Mouse (Mus musculus) liver, embryonic 12.5 days (tissue): Measurements from ENCODE around the gene Syngr3. TPM values are rescaled to one million over a fixed set of nuclear protein-coding genes. Genes with fewer than 3 reads are reported as not detected.

Source experiments
- ATAC-seq: fragments of 200-750 bp; cut with Nextera tagmentation; 2 replicates; pipeline ENCODE4 v1.8.0; 2017; ENCODE audit warnings: moderate number of reproducible peaks, mild to moderate bottlenecking, moderate library complexity
- H3K27ac ChIP-seq: fragments of 300-500 bp; sonication (generic); 2 replicates; pipeline ENCODE4 v1.5.1; 2016; ENCODE audit warnings: mild to moderate bottlenecking
- H3K27me3 ChIP-seq: fragments of 300-500 bp; sonication (generic); replicated peaks from 2 replicates; pipeline ENCODE4 v1.6.1; 2016; ENCODE audit warnings: mild to moderate bottlenecking, moderate library complexity
- H3K36me3 ChIP-seq: fragments of 300-500 bp; sonication (generic); 2 replicates; pipeline ENCODE4 v1.6.1; 2016; ENCODE audit warnings: mild to moderate bottlenecking, moderate library complexity
- H3K4me1 ChIP-seq: fragments of 300-500 bp; sonication (generic); 2 replicates; pipeline ENCODE4 v1.6.1; 2016
- H3K4me2 ChIP-seq: fragments of 300-500 bp; sonication (generic); 2 replicates; pipeline ENCODE4 v1.6.1; 2016; ENCODE audit warnings: mild to moderate bottlenecking, moderate library complexity
- H3K4me3 ChIP-seq: fragments of 300-500 bp; sonication (generic); 2 replicates; pipeline ENCODE4 v1.5.1; 2016; ENCODE audit warnings: mild to moderate bottlenecking, moderate library complexity
- H3K9ac ChIP-seq: fragments of 300-500 bp; sonication (generic); 2 replicates; pipeline ENCODE4 v1.6.1; 2016; ENCODE audit warnings: mild to moderate bottlenecking, moderate library complexity
- H3K9me3 ChIP-seq: fragments of 300-500 bp; sonication (generic); replicated peaks from 2 replicates; pipeline ENCODE4 v1.6.1; 2016; ENCODE audit warnings: mild to moderate bottlenecking, moderate library complexity
- WGBS: fragments of 180-500 bp; shearing (Covaris S2); methylation state at CpG from one replicate; pipeline ENCODE4 v1.1.7; 2016; ENCODE audit not compliant: insufficient replicate concordance; 5-methylcytosine and 5-hydroxymethylcytosine counted together
- polyA plus RNA-seq: library from polyadenylated mRNA; unstranded; fragments of >200 nt; fragmentation: Nextera tagmentation; extraction: Ambion mirVana; gene quantifications from 2 replicates; pipeline ENCODE4 v1.2.1, GENCODE M21; 2016

The Syngr3 gene
- 0.06 and 0.27 TPM in 2 replicates for polyA plus RNA-seq

- no peak within 1 kb of the TSS for H3K27ac ChIP-seq
- peak within 1 kb of the TSS; percentile 17; the same call in 1 of the 2 replicates for H3K9ac ChIP-seq
- H3K4me2 ChIP-seq, result peak within 1 kb of the TSS; percentile 64
- H3K27me3 ChIP-seq, result peaks cover 74% of the 10 kb centered on the region
- 6% methylated on average over 50 of the region's 55 CpGs for WGBS
- H3K9me3 ChIP-seq, result no peaks in the 10 kb centered on the region
- peak within 1 kb of the TSS; percentile 42 for H3K4me3 ChIP-seq
- peaks cover 44% of the 10 kb centered on the region for H3K4me1 ChIP-seq
- no peak for ATAC-seq
- H3K36me3 ChIP-seq, result peaks cover 23% of the 10 kb centered on the region
Measured at GRCm38 (mm10) chr17:24689251-24690081, at the start of gene Syngr3. Syngr3 (minus strand) TSS chr17:24689955.

GRCm38 (mm10) chr17:24738238-24738637, 48.5 kb upstream of the Syngr3 start:
- no peak for ATAC-seq
- Histone ChIP-seq H3K9me3 (no peaks in the 10 kb centered on the region), H3K36me3 (peaks cover 36% of the 10 kb centered on the region), H3K9ac (no peak overlapping the region), H3K27me3 (0 out of 2 replicates have a peak, but pooled peaks cover 2% of the 10 kb centered on the region), H3K27ac (peak overlapping the region; percentile 83), H3K4me2 (peak overlapping the region; percentile 95; the same call in 1 of the 2 replicates), H3K4me3 (0 out of 2 replicates have a peak overlapping the region, but pooled peaks have one; percentile 81), H3K4me1 (peaks cover 36% of the 10 kb centered on the region)
- 77% methylated on average over 4 of the region's 4 CpGs for WGBS

GRCm38 (mm10) chr17:24737135-24737810, 47.5 kb upstream of the Syngr3 start:
- H3K4me2 ChIP-seq, result peak overlapping the region; percentile 95
- no peaks in the 10 kb centered on the region for H3K9me3 ChIP-seq
- peaks cover 29% of the 10 kb centered on the region for H3K36me3 ChIP-seq
- 23% methylated on average over 8 of the region's 8 CpGs for WGBS
- ATAC-seq, result no peak
- peak overlapping the region; percentile 84 for H3K9ac ChIP-seq
- H3K27me3 ChIP-seq, result 0 out of 2 replicates have a peak, but pooled peaks cover 12% of the 10 kb centered on the region
- peak overlapping the region; percentile 81 for H3K4me3 ChIP-seq
- H3K27ac ChIP-seq, result peak overlapping the region; percentile 83
- peaks cover 36% of the 10 kb centered on the region for H3K4me1 ChIP-seq

DNA sequence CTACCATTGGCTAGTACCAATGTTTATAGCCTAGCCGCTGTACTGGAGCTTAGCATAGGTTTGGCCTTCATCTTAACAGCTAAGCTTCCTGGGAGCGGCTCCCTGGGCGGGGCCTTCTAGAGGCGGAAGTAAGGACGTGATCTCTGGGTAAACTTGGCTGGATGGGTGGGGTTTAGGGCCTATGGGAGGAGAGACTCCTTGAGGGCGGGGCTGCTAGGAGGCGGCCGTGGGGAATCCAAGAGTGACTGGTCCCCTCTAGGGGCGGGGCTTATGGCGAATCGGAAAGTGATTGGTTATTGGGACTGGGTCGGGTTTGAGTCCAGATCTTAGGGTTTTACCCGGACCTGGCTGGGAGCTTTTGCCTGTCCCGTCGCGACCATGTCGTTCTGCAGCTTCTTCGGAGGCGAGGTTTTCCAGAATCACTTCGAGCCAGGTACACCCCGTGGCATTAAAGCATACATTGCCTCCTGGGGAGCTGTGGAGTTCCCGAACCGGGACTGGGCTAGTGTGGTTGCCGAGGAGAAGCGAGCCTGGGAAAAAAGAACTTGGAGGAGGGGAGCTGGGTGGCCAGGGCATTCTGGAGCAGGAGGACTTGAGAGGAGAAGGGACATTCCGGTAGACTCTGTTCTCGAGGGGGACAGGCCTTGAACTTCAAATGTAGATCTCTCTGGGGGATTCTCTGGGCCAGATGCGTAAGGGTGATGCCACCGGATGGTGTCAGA, 46.7 kb upstream of the Syngr3 start, which contains the start of gene Msrb1:
Gene Msrb1 (plus strand): TSS at position 313 of the 722 bp plus-strand sequence.
- 2% methylated on average over 29 of the region's 29 CpGs for WGBS
- Histone ChIP-seq H3K4me2 (peak within 1 kb of the TSS; percentile 95), H3K4me1 (peaks cover 36% of the 10 kb centered on the region), H3K4me3 (peak within 1 kb of the TSS; percentile 81), H3K9me3 (no peaks in the 10 kb centered on the region), H3K27me3 (0 out of 2 replicates have a peak, but pooled peaks cover 16% of the 10 kb centered on the region), H3K9ac (peak within 1 kb of the TSS; percentile 84), H3K27ac (peak within 1 kb of the TSS; percentile 87), H3K36me3 (peaks cover 21% of the 10 kb centered on the region)
- ATAC-seq, result peak; percentile 96

DNA sequence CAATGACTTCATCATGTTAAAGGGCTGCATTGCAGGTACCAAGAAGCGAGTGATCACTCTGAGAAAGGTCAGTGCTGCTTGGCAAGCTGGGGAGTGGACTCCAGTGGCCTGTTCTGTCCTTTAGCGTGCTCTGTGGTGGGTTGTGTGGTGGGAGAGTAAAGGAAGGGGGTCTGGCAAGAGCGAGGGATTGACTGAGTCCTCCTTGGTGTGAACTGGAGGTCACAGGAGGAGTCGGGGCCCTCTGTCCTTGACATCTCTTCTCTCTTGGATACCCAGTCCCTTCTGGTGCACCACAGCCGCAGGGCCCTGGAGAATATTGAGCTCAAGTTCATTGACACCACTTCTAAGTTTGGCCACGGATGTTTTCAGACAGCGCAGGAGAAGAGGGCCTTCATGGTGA, 45.7 kb upstream of the Syngr3 start:
- Histone ChIP-seq H3K9me3 (no peaks in the 10 kb centered on the region), H3K4me1 (peaks cover 36% of the 10 kb centered on the region), H3K36me3 (peaks cover 12% of the 10 kb centered on the region), H3K4me3 (peak overlapping the region; percentile 81), H3K9ac (0 out of 2 replicates have a peak overlapping the region, but pooled peaks have one; percentile 63), H3K27me3 (0 out of 2 replicates have a peak, but pooled peaks cover 16% of the 10 kb centered on the region), H3K4me2 (peak overlapping the region; percentile 95), H3K27ac (peak overlapping the region; percentile 87)
- ATAC-seq, result no peak
- 71% methylated on average over 7 of the region's 7 CpGs for WGBS

DNA sequence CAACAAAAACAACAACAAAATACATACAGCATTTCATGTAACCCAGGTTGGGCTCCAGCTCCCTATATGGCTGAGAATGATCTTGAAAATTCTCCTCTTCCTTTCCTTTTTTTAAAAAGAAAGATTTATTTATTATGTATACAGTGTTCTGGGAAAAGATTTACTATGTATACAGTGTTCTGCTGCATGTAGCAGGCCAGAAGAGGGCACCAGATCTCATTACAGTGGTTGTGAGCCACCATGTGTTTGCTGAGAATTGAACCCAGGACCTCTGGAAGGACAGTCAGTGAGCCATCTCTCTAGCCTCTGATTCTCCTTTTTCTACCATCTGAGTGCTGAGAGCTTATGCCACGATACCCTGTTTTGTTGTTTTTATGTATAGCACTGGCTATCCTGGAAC, 44.8 kb upstream of the Syngr3 start:
- Histone ChIP-seq H3K9ac (no peak overlapping the region), H3K36me3 (peaks cover 4% of the 10 kb centered on the region; the same call in 1 of the 2 replicates), H3K27me3 (0 out of 2 replicates have a peak, but pooled peaks cover 16% of the 10 kb centered on the region), H3K4me3 (no peak overlapping the region), H3K4me1 (peaks cover 31% of the 10 kb centered on the region), H3K9me3 (no peaks in the 10 kb centered on the region), H3K27ac (no peak overlapping the region), H3K4me2 (no peak overlapping the region)
- WGBS, result 61% methylated on average over 1 of the region's 1 CpGs
- ATAC-seq, result no peak

GRCm38 (mm10) chr17:24733434-24734050, 43.8 kb upstream of the Syngr3 start:
- ATAC-seq, result no peak
- Histone ChIP-seq H3K9ac (0 out of 2 replicates have a peak overlapping the region, but pooled peaks have one; percentile 3), H3K4me2 (no peak overlapping the region)

GRCm38 (mm10) chr17:24732233-24732935, 42.6 kb upstream of the Syngr3 start:
- H3K4me2 ChIP-seq, result no peak overlapping the region
- H3K4me3 ChIP-seq, result no peak overlapping the region
- 67% methylated on average over 12 of the region's 12 CpGs for WGBS
- H3K36me3 ChIP-seq, result no peaks in the 10 kb centered on the region
- H3K27me3 ChIP-seq, result peaks cover 28% of the 10 kb centered on the region
- H3K27ac ChIP-seq, result no peak overlapping the region
- no peak for ATAC-seq
- no peak overlapping the region for H3K9ac ChIP-seq
- H3K9me3 ChIP-seq, result no peaks in the 10 kb centered on the region
- H3K4me1 ChIP-seq, result peaks cover 16% of the 10 kb centered on the region

More at GRCm38 (mm10) chr17:24733434-24734050, 43.8 kb upstream of the Syngr3 start:
- 84% methylated on average over 21 of the region's 21 CpGs for WGBS
- Histone ChIP-seq H3K36me3 (no peaks in the 10 kb centered on the region), H3K4me1 (peaks cover 27% of the 10 kb centered on the region), H3K9me3 (no peaks in the 10 kb centered on the region), H3K27ac (no peak overlapping the region), H3K27me3 (0 out of 2 replicates have a peak, but pooled peaks cover 16% of the 10 kb centered on the region), H3K4me3 (no peak overlapping the region)

DNA sequence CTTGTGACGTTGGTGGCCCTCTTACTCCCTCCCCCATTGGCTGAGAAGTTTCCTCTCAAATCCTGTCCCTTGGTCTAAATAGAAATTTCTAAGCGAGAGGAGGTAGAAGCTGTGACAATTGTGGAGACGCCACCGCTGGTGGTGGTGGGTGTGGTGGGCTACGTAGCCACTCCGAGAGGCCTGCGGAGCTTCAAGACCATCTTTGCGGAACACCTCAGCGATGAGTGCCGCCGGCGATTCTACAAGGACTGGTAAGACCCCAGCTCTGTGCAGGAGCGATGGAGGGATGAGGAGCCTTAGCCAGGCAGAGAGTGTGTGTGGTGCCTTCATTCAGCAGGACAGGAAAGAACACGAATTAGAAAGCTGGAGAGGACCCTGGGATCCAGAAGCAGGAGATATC, 41.0 kb upstream of the Syngr3 start:
- Histone ChIP-seq H3K4me3 (no peak overlapping the region), H3K27me3 (peaks cover 30% of the 10 kb centered on the region), H3K27ac (no peak overlapping the region), H3K4me2 (no peak overlapping the region), H3K9ac (no peak overlapping the region), H3K36me3 (no peaks in the 10 kb centered on the region), H3K9me3 (no peaks in the 10 kb centered on the region), H3K4me1 (peaks cover 10% of the 10 kb centered on the region)
- no peak for ATAC-seq
- 71% methylated on average over 14 of the region's 14 CpGs for WGBS

DNA sequence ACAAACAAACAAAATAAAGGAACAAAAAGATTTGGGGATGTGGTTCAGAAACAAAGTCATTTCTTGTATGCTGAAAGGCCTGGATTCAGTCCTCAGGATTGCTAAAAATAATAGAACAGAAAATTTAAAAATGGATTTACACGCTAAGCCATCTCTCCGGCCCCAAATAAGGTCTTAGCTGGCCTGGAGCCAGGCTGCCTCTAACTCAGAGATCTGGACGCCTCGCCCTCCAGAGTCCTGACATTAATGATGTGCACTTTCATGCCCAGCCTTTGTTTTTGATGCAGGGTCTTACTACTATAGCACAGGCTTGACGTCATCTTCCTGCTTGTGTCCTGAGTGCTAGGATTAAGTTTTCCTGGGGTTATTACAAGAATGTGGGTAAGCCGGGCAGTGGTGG, 39.3 kb upstream of the Syngr3 start:
- no peak overlapping the region for H3K4me3 ChIP-seq
- H3K9ac ChIP-seq, result no peak overlapping the region
- no peak overlapping the region for H3K27ac ChIP-seq
- no peaks in the 10 kb centered on the region for H3K36me3 ChIP-seq
- H3K4me1 ChIP-seq, result peaks cover 13% of the 10 kb centered on the region
- 70% methylated on average over 6 of the region's 6 CpGs for WGBS
- no peaks in the 10 kb centered on the region for H3K9me3 ChIP-seq
- peaks cover 30% of the 10 kb centered on the region for H3K27me3 ChIP-seq
- no peak for ATAC-seq
- H3K4me2 ChIP-seq, result no peak overlapping the region
